Mouse (Mus musculus): ENCODE results near the gene Pax3. TPM values are rescaled to one million over a fixed set of nuclear protein-coding genes. Genes with fewer than 3 reads are reported as not detected.
A peak's percentile ranks its signal among the peaks of the same experiment; 100 is the strongest.

The Pax3 gene
- total RNA-seq, 2 experiments from 2014 or later, result not detected

GRCm38 (mm10) chr1:78142912-78143311 lies 54.0 kb downstream of the Pax3 start:
- no peak for DNase-seq
- intact Hi-C loops (cut with DNase I), result no loop called here
- no peak for TF ChIP-seq CTCF (IDR thresholded peaks at IDR 0.05)
- Histone ChIP-seq H3K4me3 (no peak overlapping the region), H3K27ac (no peak overlapping the region)

DNA sequence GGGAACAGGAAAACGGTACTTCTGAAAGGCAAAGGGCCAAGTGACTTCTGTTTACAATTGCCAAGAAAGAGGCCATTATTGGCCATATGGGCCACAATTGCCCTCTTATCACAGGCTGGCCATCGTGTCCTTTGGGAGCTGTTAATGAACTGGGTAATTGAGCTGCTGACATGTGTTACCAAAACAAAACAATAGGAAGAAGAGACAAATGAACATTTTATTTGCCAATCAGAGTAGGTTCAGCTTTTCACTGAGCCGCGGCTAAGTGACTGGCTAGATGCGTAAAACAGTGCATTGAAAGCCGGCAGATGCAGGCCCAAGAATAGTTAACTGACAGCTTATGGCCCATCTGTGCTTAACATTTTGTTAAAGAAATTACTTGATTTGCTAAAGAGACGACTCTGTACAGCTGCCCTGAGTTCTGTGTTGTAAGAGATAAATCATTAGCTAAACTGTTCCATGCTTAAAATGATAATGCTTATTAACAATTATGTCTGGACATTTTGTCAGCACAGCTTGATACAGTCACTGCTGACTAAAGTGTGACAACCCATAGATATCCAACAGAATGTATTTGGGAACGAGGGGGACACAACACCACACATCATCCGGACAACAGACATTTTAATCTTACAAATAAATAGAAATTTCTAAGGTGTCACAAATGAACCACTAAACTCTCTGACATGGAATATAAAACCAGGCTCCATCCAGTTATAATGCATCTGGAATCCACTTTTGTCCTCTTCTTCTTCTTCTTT lies 55.0 kb downstream of the Pax3 start:
- Histone ChIP-seq H3K4me3 (no peak overlapping the region), H3K27ac (no peak overlapping the region)
- intact Hi-C loops (cut with DNase I), result no loop called here
- no peak for DNase-seq
- TF ChIP-seq CTCF (IDR thresholded peaks at IDR 0.05), result no peak

DNA sequence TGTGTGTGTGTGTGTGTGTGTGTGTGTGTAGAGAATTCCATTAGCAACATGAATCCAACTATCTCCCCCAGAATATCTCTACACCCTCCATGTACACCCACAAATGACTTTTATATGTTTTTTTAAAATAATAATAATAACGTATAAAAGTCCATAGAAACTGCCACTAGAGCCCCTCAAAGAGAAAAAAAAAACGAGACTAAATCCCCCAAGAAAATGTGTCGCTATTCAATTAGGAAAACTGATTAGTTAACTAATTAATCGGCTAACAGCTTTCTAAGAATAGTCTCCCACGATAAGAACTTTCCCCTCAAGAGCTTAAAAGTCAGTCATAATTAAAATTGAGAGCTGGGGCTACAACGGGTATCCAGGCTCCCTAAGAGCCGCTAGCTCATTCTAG lies 55.6 kb downstream of the Pax3 start:
- TF ChIP-seq CTCF (IDR thresholded peaks at IDR 0.05), result no peak
- intact Hi-C loops (cut with DNase I), result no loop called here
- Histone ChIP-seq H3K27ac (no peak overlapping the region), H3K4me3 (no peak overlapping the region)
- no peak for DNase-seq

GRCm38 (mm10) chr1:78140505-78141303 lies 56.2 kb downstream of the Pax3 start:
- intact Hi-C loops (cut with DNase I), result no loop called here
- no peak for DNase-seq
- no peak overlapping the region for H3K27ac ChIP-seq

GRCm38 (mm10) chr1:78139287-78139686 lies 57.6 kb downstream of the Pax3 start:
- no peak for DNase-seq

More at GRCm38 (mm10) chr1:78140505-78141303, 56.2 kb downstream of the Pax3 start:
- no peak overlapping the region for H3K4me3 ChIP-seq
- TF ChIP-seq CTCF (IDR thresholded peaks at IDR 0.05), result no peak

GRCm38 (mm10) chr1:78129267-78129666 lies 67.7 kb downstream of the Pax3 start:
- Histone ChIP-seq H3K4me3 (no peak overlapping the region), H3K27ac (no peak overlapping the region)
- DNase-seq, result no peak
- TF ChIP-seq CTCF (IDR thresholded peaks at IDR 0.05), result no peak
- intact Hi-C loops (cut with DNase I), result no loop called here

More at GRCm38 (mm10) chr1:78139287-78139686, 57.6 kb downstream of the Pax3 start:
- Histone ChIP-seq H3K27ac (no peak overlapping the region), H3K4me3 (no peak overlapping the region)
- intact Hi-C loops (cut with DNase I), result no loop called here
- TF ChIP-seq CTCF (IDR thresholded peaks at IDR 0.05), result no peak

DNA sequence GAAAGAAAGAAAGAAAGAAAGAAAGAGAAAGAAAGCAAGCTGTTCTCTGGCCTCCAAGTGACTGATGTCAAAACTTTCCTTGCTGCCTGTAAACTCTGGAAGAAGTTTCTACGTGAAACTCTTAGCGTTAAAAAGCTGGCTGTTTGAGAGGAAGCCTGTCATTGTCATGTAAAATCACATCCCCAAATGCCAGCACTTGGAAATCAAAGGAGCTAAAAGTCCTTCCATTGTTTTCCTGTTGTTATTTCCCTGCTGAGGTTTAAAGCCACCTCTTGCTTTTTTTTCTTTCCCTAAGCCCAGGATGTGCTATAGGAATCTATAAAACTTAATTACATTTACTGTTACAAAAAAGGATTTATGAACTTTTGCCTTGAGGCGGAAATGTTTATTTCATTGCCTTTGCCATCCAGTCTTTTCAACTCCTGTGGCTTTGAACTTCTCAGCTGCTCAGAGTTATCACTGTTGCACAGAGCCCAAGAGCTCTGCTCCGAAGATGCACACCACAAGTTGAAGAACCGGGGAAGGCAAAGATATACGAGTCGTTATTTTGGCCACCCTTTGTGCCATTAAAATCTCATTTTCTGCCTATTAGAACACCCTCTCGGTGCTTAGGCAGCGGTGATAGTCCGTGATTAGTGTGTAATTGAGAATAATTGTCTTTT lies 76.9 kb downstream of the Pax3 start:
- no peak for DNase-seq
- no peak for TF ChIP-seq CTCF (IDR thresholded peaks at IDR 0.05)
- no peak overlapping the region for H3K27ac ChIP-seq
- intact Hi-C loops (cut with DNase I), result no loop called here
- no peak overlapping the region for H3K4me3 ChIP-seq

GRCm38 (mm10) chr1:78116046-78116445 lies 80.9 kb downstream of the Pax3 start:
- H3K4me3 ChIP-seq, result no peak overlapping the region
- no peak for TF ChIP-seq CTCF (IDR thresholded peaks at IDR 0.05)
- DNase-seq, result no peak
- intact Hi-C loops (cut with DNase I), result no loop called here
- H3K27ac ChIP-seq, result no peak overlapping the region

- intact Hi-C loops (cut with DNase I), result no loop called here
- TF ChIP-seq CTCF (IDR thresholded peaks at IDR 0.05), result no peak
- Histone ChIP-seq H3K4me3 (no peak overlapping the region), H3K27ac (no peak overlapping the region)
- no peak for DNase-seq
These were observed 86.6 kb downstream of the Pax3 start for GRCm38 (mm10) chr1:78110311-78110710.

DNA sequence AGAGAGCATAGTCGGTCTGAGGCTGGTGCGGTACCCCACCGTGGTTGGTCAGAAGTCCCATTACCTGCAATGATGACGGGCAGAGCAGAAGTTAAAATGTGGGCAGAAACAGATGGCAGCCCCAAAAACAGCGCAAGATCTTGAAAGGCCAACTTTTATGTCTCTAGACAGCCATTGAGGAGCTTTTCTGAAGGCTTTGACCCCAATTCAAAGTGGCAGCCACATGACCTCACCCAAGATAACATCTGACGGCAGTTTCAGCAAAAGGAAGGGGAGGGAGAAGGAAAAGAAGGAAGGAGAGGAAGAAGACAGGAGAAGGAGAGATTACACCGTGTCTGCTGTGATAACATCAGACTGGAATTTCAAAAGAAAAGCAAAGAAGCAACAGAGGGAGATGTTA lies 93.4 kb downstream of the Pax3 start:
- DNase-seq, result no peak
- no peak for TF ChIP-seq CTCF (IDR thresholded peaks at IDR 0.05)
- intact Hi-C loops (cut with DNase I), result no loop called here
- Histone ChIP-seq H3K4me3 (no peak overlapping the region), H3K27ac (no peak overlapping the region)

DNA sequence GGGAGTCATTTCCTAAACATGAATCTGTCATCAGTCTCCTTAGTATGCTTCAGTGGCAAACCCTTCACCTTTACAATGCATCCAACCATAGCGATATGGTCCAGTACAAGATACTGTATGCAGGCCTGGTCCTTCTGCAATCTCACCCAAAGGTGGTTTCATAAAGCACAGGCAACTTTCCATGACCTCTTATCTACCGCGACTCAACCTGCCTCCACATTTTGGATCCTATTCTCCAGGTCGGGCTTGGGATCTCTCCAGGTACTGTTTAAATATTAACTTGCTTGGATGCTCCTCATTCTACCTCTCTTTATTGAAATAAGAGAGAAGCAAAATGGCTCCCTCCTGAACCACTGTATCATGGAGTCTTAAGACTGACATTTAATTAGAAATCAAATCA lies 103.3 kb downstream of the Pax3 start:
- no peak overlapping the region for H3K4me3 ChIP-seq
- DNase-seq, result no peak
- intact Hi-C loops (cut with DNase I), result no loop called here
- no peak for TF ChIP-seq CTCF (IDR thresholded peaks at IDR 0.05)
- no peak overlapping the region for H3K27ac ChIP-seq

DNA sequence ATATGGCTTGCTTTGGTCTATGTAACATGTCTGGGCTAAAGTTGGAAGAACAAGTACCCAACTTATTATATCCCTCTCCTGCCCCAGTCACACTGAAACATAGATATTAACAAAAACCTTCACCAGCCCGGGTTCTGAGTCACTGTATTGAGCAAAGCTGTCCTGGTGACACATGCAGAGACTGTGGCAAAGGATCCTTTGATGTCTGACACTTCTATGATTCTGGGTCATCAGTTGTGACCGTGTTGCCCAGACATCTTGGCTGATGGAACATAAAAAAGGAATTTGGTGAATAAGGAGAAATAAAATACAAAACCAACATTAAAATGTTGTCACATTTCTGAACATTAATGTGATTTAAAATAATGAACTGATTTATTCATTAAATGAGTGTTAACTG lies 108.3 kb downstream of the Pax3 start:
- H3K27ac ChIP-seq, result no peak overlapping the region
- intact Hi-C loops (cut with DNase I), result no loop called here
- DNase-seq, result no peak
- H3K4me3 ChIP-seq, result no peak overlapping the region
- no peak for TF ChIP-seq CTCF (IDR thresholded peaks at IDR 0.05)

DNA sequence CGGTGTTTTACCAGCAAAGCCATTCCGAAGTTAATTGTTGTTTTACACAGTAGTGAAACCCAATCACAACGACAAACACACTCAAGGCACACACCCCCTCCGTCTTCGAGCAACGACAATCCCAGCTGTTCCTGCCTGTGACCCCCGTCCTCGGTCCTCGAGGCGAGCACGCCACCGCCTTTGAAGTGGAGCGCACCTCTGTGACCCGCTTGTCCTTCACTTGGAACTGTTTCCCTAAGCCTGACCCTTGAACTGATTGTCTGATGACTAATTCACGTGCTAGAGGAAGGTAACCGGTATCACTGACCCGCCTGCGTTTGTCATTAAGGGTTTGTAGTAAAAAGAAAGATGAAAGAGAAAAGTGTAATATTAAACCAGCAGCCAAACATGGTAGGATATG lies 115.2 kb downstream of the Pax3 start:
- peak overlapping the region; percentile 9; the same call in 1 of the 2 replicates for H3K4me3 ChIP-seq
- H3K27ac ChIP-seq, result no peak overlapping the region
- intact Hi-C loops (cut with DNase I), result no loop called here
- TF ChIP-seq CTCF (IDR thresholded peaks at IDR 0.05), result no peak
- no peak for DNase-seq
